Mouse (Mus musculus) midbrain, embryonic 16.5 days (tissue): ENCODE results near the gene Six5. TPM values are rescaled to one million over a fixed set of nuclear protein-coding genes. Genes with fewer than 3 reads are reported as not detected.

ENCODE experiments used
- ATAC-seq: fragments of 200-750 bp; cut with Nextera tagmentation; 2 replicates; pipeline ENCODE4 v1.8.0; 2017; ENCODE audit warnings: moderate TSS enrichment
- H3K27ac ChIP-seq: fragments of 300-500 bp; sonication (generic); 2 replicates; pipeline ENCODE4 v1.5.1; 2014; ENCODE audit warnings: mild to moderate bottlenecking, low read length, mixed read lengths
- H3K27me3 ChIP-seq: fragments of 300-500 bp; sonication (generic); 2 replicates; pipeline ENCODE4 v1.6.1; 2014; ENCODE audit warnings: low read depth, low read length, mixed read lengths; ENCODE audit not compliant: control insufficient read depth, insufficient read depth
- H3K36me3 ChIP-seq: fragments of 300-500 bp; sonication (generic); 2 replicates; pipeline ENCODE4 v1.6.1; 2014; ENCODE audit warnings: mild to moderate bottlenecking, low read length, moderate library complexity, mixed read lengths; ENCODE audit not compliant: control insufficient read depth, insufficient read depth
- H3K4me1 ChIP-seq: fragments of 300-500 bp; sonication (generic); 2 replicates; pipeline ENCODE4 v1.6.1; 2014; ENCODE audit warnings: mild to moderate bottlenecking, low read length, mixed read lengths; ENCODE audit not compliant: control insufficient read depth, insufficient read depth
- H3K4me2 ChIP-seq: fragments of 300-500 bp; sonication (generic); 2 replicates; pipeline ENCODE4 v1.6.1; 2014; ENCODE audit warnings: mild to moderate bottlenecking, low read length, mixed read lengths
- H3K4me3 ChIP-seq: fragments of 300-500 bp; sonication (generic); 2 replicates; pipeline ENCODE4 v1.5.1; 2014; ENCODE audit warnings: low read depth, mild to moderate bottlenecking, low read length, moderate library complexity, mixed read lengths
- H3K9ac ChIP-seq: fragments of 300-500 bp; sonication (generic); 2 replicates; pipeline ENCODE4 v1.6.1; 2014; ENCODE audit warnings: low read depth, low read length, mixed read lengths
- H3K9me3 ChIP-seq: fragments of 300-500 bp; sonication (generic); replicated peaks from 2 replicates; pipeline ENCODE4 v1.6.1; 2014; ENCODE audit warnings: mild to moderate bottlenecking, low read length, mixed read lengths; ENCODE audit not compliant: control insufficient read depth, poor library complexity, severe bottlenecking
- WGBS: fragments of 180-500 bp; shearing (Covaris S2); extraction: QIAGEN DNeasy Blood & Tissue Kit; methylation state at CpG from one replicate; pipeline ENCODE4 v1.1.7; 2014; 5-methylcytosine and 5-hydroxymethylcytosine counted together
- polyA plus RNA-seq: library from polyadenylated mRNA; unstranded; fragments of >200 nt; fragmentation: Nextera tagmentation; extraction: Ambion mirVana; gene quantifications from 2 replicates; pipeline ENCODE4 v1.2.1, GENCODE M21; 2015

Six5 gene
- polyA plus RNA-seq, 1 experiment from 2014 or later = 1.6 TPM

- 2% methylated on average over 34 of the region's 34 CpGs for WGBS
- peak within 1 kb of the TSS; percentile 59 for H3K27ac ChIP-seq
- H3K4me1 ChIP-seq = peaks cover 20% of the 10 kb centered on the region
- no peaks in the 10 kb centered on the region for H3K36me3 ChIP-seq
- peak within 1 kb of the TSS; percentile 87 for H3K4me2 ChIP-seq
- H3K9ac ChIP-seq = peak within 1 kb of the TSS; percentile 76
- H3K4me3 ChIP-seq = peak within 1 kb of the TSS; percentile 71
- peak; percentile 93 for ATAC-seq
- H3K9me3 ChIP-seq = no peaks in the 10 kb centered on the region; the same call in 1 of the 2 replicates
- no peaks in the 10 kb centered on the region for H3K27me3 ChIP-seq
Observed at GRCm38 (mm10) chr7:19119631-19120429, 25.4 kb downstream of the Six5 start, which contains the start of gene Fbxo46. TSS of gene Fbxo46 (plus strand) at chr7:19119859.

GRCm38 (mm10) chr7:19121686-19122085 lies 27.3 kb downstream of the Six5 start:
- Histone ChIP-seq H3K9me3 (no peaks in the 10 kb centered on the region; the same call in 1 of the 2 replicates), H3K4me1 (peaks cover 20% of the 10 kb centered on the region), H3K9ac (no peak overlapping the region), H3K36me3 (no peaks in the 10 kb centered on the region), H3K27me3 (no peaks in the 10 kb centered on the region), H3K4me3 (no peak overlapping the region), H3K4me2 (no peak overlapping the region), H3K27ac (no peak overlapping the region)
- no peak for ATAC-seq
- WGBS = 95% methylated on average over 4 of the region's 4 CpGs

GRCm38 (mm10) chr7:19124713-19125112 lies 30.3 kb downstream of the Six5 start:
- WGBS = 91% methylated on average over 6 of the region's 6 CpGs
- H3K27me3 ChIP-seq = no peaks in the 10 kb centered on the region

GRCm38 (mm10) chr7:19127744-19128143 lies 33.4 kb downstream of the Six5 start:
- 93% methylated on average over 5 of the region's 5 CpGs for whole genome bisulfite sequencing
- Histone ChIP-seq H3K4me1 (peaks cover 8% of the 10 kb centered on the region), H3K27ac (no peak overlapping the region), H3K4me2 (no peak overlapping the region), H3K27me3 (no peaks in the 10 kb centered on the region), H3K4me3 (no peak overlapping the region), H3K36me3 (peaks cover 3% of the 10 kb centered on the region; the same call in 1 of the 2 replicates), H3K9ac (no peak overlapping the region), H3K9me3 (no peaks in the 10 kb centered on the region)
- ATAC-seq = no peak

More at GRCm38 (mm10) chr7:19124713-19125112, 30.3 kb downstream of the Six5 start:
- 0 out of 2 replicates have a peak overlapping the region, but pooled peaks have one; percentile 6 for H3K9ac ChIP-seq
- no peaks in the 10 kb centered on the region for H3K9me3 ChIP-seq
- ATAC-seq = no peak
- no peak overlapping the region for H3K4me2 ChIP-seq
- peaks cover 3% of the 10 kb centered on the region; the same call in 1 of the 2 replicates for H3K36me3 ChIP-seq
- no peak overlapping the region for H3K27ac ChIP-seq
- H3K4me3 ChIP-seq = no peak overlapping the region
- peaks cover 16% of the 10 kb centered on the region for H3K4me1 ChIP-seq

- H3K27me3 ChIP-seq = no peaks in the 10 kb centered on the region
- ATAC-seq = no peak
- peaks cover 8% of the 10 kb centered on the region for H3K4me1 ChIP-seq
- no peak overlapping the region for H3K4me2 ChIP-seq
- H3K9ac ChIP-seq = no peak overlapping the region
- H3K36me3 ChIP-seq = peaks cover 3% of the 10 kb centered on the region; the same call in 1 of the 2 replicates
- H3K27ac ChIP-seq = no peak overlapping the region
- H3K4me3 ChIP-seq = no peak overlapping the region
- 96% methylated on average over 5 of the region's 5 CpGs for WGBS
- no peaks in the 10 kb centered on the region for H3K9me3 ChIP-seq
Observed at GRCm38 (mm10) chr7:19129396-19129795, 35.0 kb downstream of the Six5 start.

GRCm38 (mm10) chr7:19130657-19131056 lies 36.3 kb downstream of the Six5 start:
- 38% methylated on average over 4 of the region's 4 CpGs for WGBS
- H3K9me3 ChIP-seq = no peaks in the 10 kb centered on the region
- H3K36me3 ChIP-seq = peaks cover 7% of the 10 kb centered on the region
- peak overlapping the region; percentile 58 for H3K4me3 ChIP-seq
- 0 out of 2 replicates have a peak, but pooled peaks have one; percentile 19 for ATAC-seq
- H3K4me2 ChIP-seq = peak overlapping the region; percentile 61
- no peaks in the 10 kb centered on the region for H3K27me3 ChIP-seq
- H3K4me1 ChIP-seq = peaks cover 8% of the 10 kb centered on the region
- peak overlapping the region; percentile 30; the same call in 1 of the 2 replicates for H3K9ac ChIP-seq
- H3K27ac ChIP-seq = peak overlapping the region; percentile 76

GRCm38 (mm10) chr7:19131324-19131848 lies 37.0 kb downstream of the Six5 start:
- H3K4me2 ChIP-seq = peak overlapping the region; percentile 61
- ATAC-seq = peak; percentile 99
- under 1% methylated on average over 39 of the region's 39 CpGs for WGBS

GRCm38 (mm10) chr7:19136168-19136567 lies 41.8 kb downstream of the Six5 start:
- H3K4me2 ChIP-seq = no peak overlapping the region
- peaks cover 4% of the 10 kb centered on the region for H3K4me1 ChIP-seq
- no peaks in the 10 kb centered on the region for H3K27me3 ChIP-seq
- no peak overlapping the region for H3K4me3 ChIP-seq
- no peak overlapping the region for H3K9ac ChIP-seq
- no peaks in the 10 kb centered on the region for H3K9me3 ChIP-seq
- no peak overlapping the region for H3K27ac ChIP-seq
- peaks cover 28% of the 10 kb centered on the region; the same call in 1 of the 2 replicates for H3K36me3 ChIP-seq
- WGBS = 94% methylated on average over 13 of the region's 13 CpGs
- no peak for ATAC-seq

More at GRCm38 (mm10) chr7:19131324-19131848, 37.0 kb downstream of the Six5 start:
- H3K27me3 ChIP-seq = no peaks in the 10 kb centered on the region
- no peaks in the 10 kb centered on the region for H3K9me3 ChIP-seq
- H3K9ac ChIP-seq = peak overlapping the region; percentile 70
- peak overlapping the region; percentile 58 for H3K4me3 ChIP-seq
- peaks cover 13% of the 10 kb centered on the region for H3K36me3 ChIP-seq
- H3K27ac ChIP-seq = peak overlapping the region; percentile 87
- H3K4me1 ChIP-seq = peaks cover 8% of the 10 kb centered on the region
